Mouse (Mus musculus): Measurements from ENCODE around the gene Ints14. TPM values are rescaled to one million over a fixed set of nuclear protein-coding genes. Genes with fewer than 3 reads are reported as not detected.
"Not testable (repeated sequence)": the region's sequence is repeated elsewhere in the genome, so short reads cannot be mapped to it uniquely, and the experiment has no call there.

Gene Ints14
- polyA plus RNA-seq, 1 experiment: 16.5 TPM

DNA sequence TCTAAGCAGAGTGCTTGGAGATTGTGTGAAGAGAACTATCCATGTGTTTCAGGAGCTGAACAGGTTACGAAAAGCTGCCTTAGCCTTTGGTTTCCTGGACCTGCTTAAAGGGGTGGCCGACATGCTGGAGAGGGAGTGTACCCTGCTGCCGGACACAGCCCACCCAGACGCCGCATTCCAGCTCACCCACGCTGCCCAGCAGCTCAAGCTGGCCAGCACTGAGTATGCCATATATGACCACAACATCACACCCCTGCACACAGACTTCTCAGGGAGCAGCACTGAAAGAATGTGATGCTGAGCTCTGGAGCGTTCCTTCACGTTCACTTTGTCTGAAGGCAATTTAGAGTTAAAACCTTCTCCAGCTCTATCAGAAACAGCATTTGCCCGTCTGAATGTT is 25.1 kb downstream of the Ints14 start:
- no peak for TF ChIP-seq POLR2A (IDR thresholded peaks at IDR 0.05; ENCODE audit: low read depth, low read length)
- TF ChIP-seq CTCF (conservative IDR thresholded peaks at IDR 0.05; ENCODE audit: insufficient read depth, insufficient read length, low read depth, low read length): no peak
- Histone ChIP-seq H3K27ac (ENCODE audit: insufficient read depth, low read depth, low read length) (no peak overlapping the region), H3K4me1 (ENCODE audit: control insufficient read depth, insufficient read depth, low read length) (no peaks in the 10 kb centered on the region), H3K27me3 (replicated peaks; ENCODE audit: control insufficient read depth, insufficient read depth, low read length) (no peaks in the 10 kb centered on the region), H3K36me3 (ENCODE audit: control insufficient read depth, insufficient read depth, low read length) (peaks cover 8% of the 10 kb centered on the region), H3K4me3 (ENCODE audit: insufficient read depth, low read depth, low read length) (no peak overlapping the region)
- no peak for DNase-seq
- WGBS: 90% methylated on average over 9 of the region's 9 CpGs

DNA sequence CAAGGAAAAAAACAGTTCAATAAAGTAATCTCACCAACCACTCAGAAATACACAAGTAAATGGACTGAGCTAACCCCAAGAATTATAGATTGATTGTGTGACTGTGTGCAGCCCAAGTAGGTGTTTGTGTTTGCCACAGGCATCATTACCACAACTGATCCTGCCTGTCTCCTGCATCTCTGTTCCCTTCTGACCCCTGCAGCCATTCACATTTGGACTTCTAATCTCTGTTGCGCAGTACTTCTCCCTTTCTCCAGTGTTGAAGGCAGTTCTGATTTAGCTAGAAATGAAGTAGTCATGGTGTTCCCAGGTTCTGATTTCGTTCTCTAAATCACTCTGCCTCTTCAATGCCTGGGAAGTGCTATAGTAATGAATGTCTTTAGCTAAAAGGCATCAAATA is 26.9 kb downstream of the Ints14 start:
- H3K4me3 ChIP-seq (ENCODE audit: insufficient read depth, low read depth, low read length): no peak overlapping the region
- H3K36me3 ChIP-seq (ENCODE audit: control insufficient read depth, insufficient read depth, low read length): peaks cover 15% of the 10 kb centered on the region
- no peak overlapping the region for H3K27ac ChIP-seq (ENCODE audit: insufficient read depth, low read depth, low read length)
- H3K27me3 ChIP-seq (replicated peaks; ENCODE audit: control insufficient read depth, insufficient read depth, low read length): no peaks in the 10 kb centered on the region
- no peaks in the 10 kb centered on the region for H3K4me1 ChIP-seq (ENCODE audit: control insufficient read depth, insufficient read depth, low read length)
- no peak for DNase-seq
- WGBS: 89% methylated on average over 2 of the region's 2 CpGs
- TF ChIP-seq CTCF (conservative IDR thresholded peaks at IDR 0.05; ENCODE audit: insufficient read depth, insufficient read length, low read depth, low read length) (no peak), POLR2A (IDR thresholded peaks at IDR 0.05; ENCODE audit: low read depth, low read length) (no peak)

DNA sequence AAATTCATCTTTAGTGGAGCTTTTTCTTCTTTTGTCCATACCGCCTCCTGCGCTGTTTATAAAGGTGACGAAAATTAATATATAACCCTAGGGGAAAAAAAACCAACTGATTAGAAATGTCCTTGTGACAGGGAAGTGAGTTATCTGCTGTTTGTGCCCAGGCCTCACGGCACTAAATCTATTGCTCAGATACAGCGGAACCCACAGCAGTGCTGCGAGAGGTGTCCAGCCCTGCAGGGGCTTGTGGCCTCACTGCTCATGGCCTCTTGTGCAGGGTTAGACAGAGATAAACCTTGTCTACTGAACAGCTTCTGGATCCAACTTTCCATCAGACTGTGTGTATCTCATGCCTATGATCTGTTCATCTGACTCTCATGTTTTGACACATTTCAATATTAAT is 27.7 kb downstream of the Ints14 start:
- no peaks in the 10 kb centered on the region for H3K27me3 ChIP-seq (replicated peaks; ENCODE audit: control insufficient read depth, insufficient read depth, low read length)
- WGBS: 84% methylated on average over 6 of the region's 6 CpGs
- no peak overlapping the region for H3K4me3 ChIP-seq (ENCODE audit: insufficient read depth, low read depth, low read length)
- no peak for DNase-seq
- peaks cover 15% of the 10 kb centered on the region for H3K36me3 ChIP-seq (ENCODE audit: control insufficient read depth, insufficient read depth, low read length)
- H3K4me1 ChIP-seq (ENCODE audit: control insufficient read depth, insufficient read depth, low read length): no peaks in the 10 kb centered on the region
- no peak overlapping the region for H3K27ac ChIP-seq (ENCODE audit: insufficient read depth, low read depth, low read length)
- TF ChIP-seq CTCF (conservative IDR thresholded peaks at IDR 0.05; ENCODE audit: insufficient read depth, insufficient read length, low read depth, low read length) (no peak), POLR2A (IDR thresholded peaks at IDR 0.05; ENCODE audit: low read depth, low read length) (no peak)

DNA sequence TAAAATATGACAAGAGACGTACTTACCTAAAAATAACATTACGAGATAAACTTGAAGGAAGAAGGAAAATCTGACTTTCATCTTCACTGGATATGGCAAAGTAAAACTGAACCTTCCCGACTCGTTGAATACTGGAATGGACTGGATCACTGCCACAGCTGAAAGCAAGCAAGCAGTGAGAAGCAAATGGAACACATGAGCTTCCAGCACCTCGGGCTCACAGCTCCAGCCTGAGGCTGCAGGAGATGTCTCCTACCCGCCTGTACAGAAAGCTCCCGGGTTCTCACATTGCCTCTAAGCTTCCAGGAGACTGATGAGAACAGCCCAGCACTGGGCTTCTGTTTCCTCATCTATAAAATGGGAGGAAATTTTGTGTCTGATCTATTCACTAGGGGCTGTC is 29.6 kb downstream of the Ints14 start:
- no peaks in the 10 kb centered on the region for H3K4me1 ChIP-seq (ENCODE audit: control insufficient read depth, insufficient read depth, low read length)
- no peak overlapping the region for H3K27ac ChIP-seq (ENCODE audit: insufficient read depth, low read depth, low read length)
- no peak overlapping the region for H3K4me3 ChIP-seq (ENCODE audit: insufficient read depth, low read depth, low read length)
- TF ChIP-seq POLR2A (IDR thresholded peaks at IDR 0.05; ENCODE audit: low read depth, low read length) (no peak), CTCF (conservative IDR thresholded peaks at IDR 0.05; ENCODE audit: insufficient read depth, insufficient read length, low read depth, low read length) (no peak)
- no peaks in the 10 kb centered on the region for H3K27me3 ChIP-seq (replicated peaks; ENCODE audit: control insufficient read depth, insufficient read depth, low read length)
- DNase-seq: no peak
- 94% methylated on average over 7 of the region's 7 CpGs for WGBS
- peaks cover 15% of the 10 kb centered on the region for H3K36me3 ChIP-seq (ENCODE audit: control insufficient read depth, insufficient read depth, low read length)

DNA sequence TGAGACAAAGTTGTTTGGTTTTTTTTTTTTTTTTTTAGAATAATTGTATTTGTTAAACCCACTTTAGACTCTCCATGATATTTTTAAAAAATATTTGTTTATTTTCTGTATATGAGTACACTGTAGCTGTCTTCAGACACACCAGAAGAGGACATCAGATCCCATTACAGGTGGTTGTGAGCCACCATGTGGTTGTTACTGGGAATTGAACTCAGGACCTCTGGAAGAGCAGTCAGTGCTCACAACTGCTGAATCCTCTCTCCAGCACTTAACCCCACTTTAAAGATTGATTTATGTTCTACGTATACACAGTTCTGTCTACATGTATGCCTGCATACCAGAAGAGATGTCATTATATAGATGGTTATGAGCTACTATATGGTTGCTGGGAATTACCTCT is 34.8 kb downstream of the Ints14 start:
- H3K4me3 ChIP-seq (ENCODE audit: insufficient read depth, low read depth, low read length); H3K27ac ChIP-seq (ENCODE audit: insufficient read depth, low read depth, low read length); H3K27me3 ChIP-seq (replicated peaks; ENCODE audit: control insufficient read depth, insufficient read depth, low read length); H3K4me1 ChIP-seq (ENCODE audit: control insufficient read depth, insufficient read depth, low read length); H3K36me3 ChIP-seq (ENCODE audit: control insufficient read depth, insufficient read depth, low read length); DNase-seq: not testable (repeated sequence)
- 86% methylated on average over 1 of the region's 1 CpGs for WGBS

DNA sequence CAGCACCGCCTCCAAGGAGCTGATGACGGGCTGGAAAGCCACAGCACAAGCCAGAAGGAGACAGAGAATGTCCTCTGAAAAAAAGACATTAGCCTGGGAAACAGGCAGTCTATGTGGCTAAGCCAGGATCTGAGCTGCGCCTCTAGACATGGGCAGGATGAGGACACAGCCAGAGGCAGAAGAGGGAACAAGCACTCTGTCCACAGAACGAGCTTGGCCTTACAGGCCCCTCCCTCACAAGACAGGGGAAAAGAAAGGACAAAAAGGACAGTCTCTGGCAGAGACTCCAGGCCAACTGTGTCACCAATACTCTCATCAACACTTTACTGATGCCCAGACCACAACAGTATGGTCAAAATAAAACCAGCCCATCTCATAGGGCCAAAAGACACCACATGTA is 40.8 kb downstream of the Ints14 start:
- WGBS: 72% methylated on average over 4 of the region's 4 CpGs
- H3K27me3 ChIP-seq (replicated peaks; ENCODE audit: control insufficient read depth, insufficient read depth, low read length): no peaks in the 10 kb centered on the region
- TF ChIP-seq CTCF (conservative IDR thresholded peaks at IDR 0.05; ENCODE audit: insufficient read depth, insufficient read length, low read depth, low read length) (no peak), POLR2A (IDR thresholded peaks at IDR 0.05; ENCODE audit: low read depth, low read length) (no peak)
- H3K27ac ChIP-seq (ENCODE audit: insufficient read depth, low read depth, low read length): no peak overlapping the region
- H3K4me3 ChIP-seq (ENCODE audit: insufficient read depth, low read depth, low read length): no peak overlapping the region
- no peak for DNase-seq
- H3K4me1 ChIP-seq (ENCODE audit: control insufficient read depth, insufficient read depth, low read length): no peaks in the 10 kb centered on the region
- peaks cover 2% of the 10 kb centered on the region; the same call in 1 of the 2 replicates for H3K36me3 ChIP-seq (ENCODE audit: control insufficient read depth, insufficient read depth, low read length)

DNA sequence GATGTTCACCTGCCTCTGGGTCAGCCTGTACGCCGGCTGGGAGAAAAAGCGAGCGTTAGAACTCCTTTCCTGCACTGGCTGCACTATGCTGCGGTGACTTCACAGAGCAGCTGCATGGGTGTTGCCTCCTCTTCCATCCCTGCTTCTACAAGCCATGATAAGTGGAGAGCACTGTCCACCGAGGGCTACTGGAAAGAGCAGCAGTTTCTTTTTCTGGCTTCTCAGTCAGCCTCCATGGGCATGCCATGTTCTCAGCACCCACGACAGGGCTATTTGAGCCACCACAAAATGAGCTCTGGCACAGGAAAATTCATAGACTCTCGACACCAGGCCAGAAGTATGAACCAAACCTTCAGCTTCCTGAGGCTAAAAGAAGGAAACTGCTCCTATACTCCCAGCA is 45.0 kb downstream of the Ints14 start:
- DNase-seq: no peak
- peaks cover 2% of the 10 kb centered on the region for H3K36me3 ChIP-seq (ENCODE audit: control insufficient read depth, insufficient read depth, low read length)
- H3K4me3 ChIP-seq (ENCODE audit: insufficient read depth, low read depth, low read length): no peak overlapping the region
- no peak overlapping the region for H3K27ac ChIP-seq (ENCODE audit: insufficient read depth, low read depth, low read length)
- WGBS: 96% methylated on average over 8 of the region's 8 CpGs
- H3K4me1 ChIP-seq (ENCODE audit: control insufficient read depth, insufficient read depth, low read length): no peaks in the 10 kb centered on the region
- TF ChIP-seq POLR2A (IDR thresholded peaks at IDR 0.05; ENCODE audit: low read depth, low read length) (no peak), CTCF (conservative IDR thresholded peaks at IDR 0.05; ENCODE audit: insufficient read depth, insufficient read length, low read depth, low read length) (no peak)
- H3K27me3 ChIP-seq (replicated peaks; ENCODE audit: control insufficient read depth, insufficient read depth, low read length): no peaks in the 10 kb centered on the region

DNA sequence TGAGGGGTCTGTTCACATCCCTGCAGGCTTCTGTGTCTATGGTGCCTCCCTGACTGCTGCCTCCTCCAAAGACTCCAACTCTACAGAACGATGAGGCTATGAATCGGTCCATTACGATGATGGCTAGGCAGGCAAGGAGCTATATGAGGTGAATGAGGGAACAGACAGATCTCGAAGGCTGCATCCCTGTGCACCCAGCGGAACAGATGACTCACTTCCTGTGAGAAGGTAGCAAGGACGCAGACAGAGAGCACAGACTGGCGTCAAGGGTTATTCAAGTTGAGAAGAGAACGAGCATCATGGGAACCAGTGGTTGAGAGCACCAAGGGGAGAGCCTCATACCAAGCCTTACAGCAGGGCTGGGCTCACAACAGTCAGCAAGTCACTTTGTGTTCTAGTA is 49.9 kb downstream of the Ints14 start:
- 59% methylated on average over 8 of the region's 8 CpGs for WGBS
- peaks cover 2% of the 10 kb centered on the region for H3K36me3 ChIP-seq (ENCODE audit: control insufficient read depth, insufficient read depth, low read length)
- no peaks in the 10 kb centered on the region for H3K27me3 ChIP-seq (replicated peaks; ENCODE audit: control insufficient read depth, insufficient read depth, low read length)
- H3K4me1 ChIP-seq (ENCODE audit: control insufficient read depth, insufficient read depth, low read length): peaks cover 5% of the 10 kb centered on the region; the same call in 1 of the 2 replicates
- TF ChIP-seq POLR2A (IDR thresholded peaks at IDR 0.05; ENCODE audit: low read depth, low read length): no peak
- no peak for TF ChIP-seq CTCF (conservative IDR thresholded peaks at IDR 0.05; ENCODE audit: insufficient read depth, insufficient read length, low read depth, low read length)
- no peak for DNase-seq
- H3K27ac ChIP-seq (ENCODE audit: insufficient read depth, low read depth, low read length): no peak overlapping the region
- H3K4me3 ChIP-seq (ENCODE audit: insufficient read depth, low read depth, low read length): no peak overlapping the region
